Mouse (Mus musculus): ENCODE measurements at regions not wholly inside any gene's neighbourhood (a gene's known extent, or its start where the extent isn't known, plus 50 kb on each side); places are given as distances from the start of the nearest gene placed in this dataset.

DNA sequence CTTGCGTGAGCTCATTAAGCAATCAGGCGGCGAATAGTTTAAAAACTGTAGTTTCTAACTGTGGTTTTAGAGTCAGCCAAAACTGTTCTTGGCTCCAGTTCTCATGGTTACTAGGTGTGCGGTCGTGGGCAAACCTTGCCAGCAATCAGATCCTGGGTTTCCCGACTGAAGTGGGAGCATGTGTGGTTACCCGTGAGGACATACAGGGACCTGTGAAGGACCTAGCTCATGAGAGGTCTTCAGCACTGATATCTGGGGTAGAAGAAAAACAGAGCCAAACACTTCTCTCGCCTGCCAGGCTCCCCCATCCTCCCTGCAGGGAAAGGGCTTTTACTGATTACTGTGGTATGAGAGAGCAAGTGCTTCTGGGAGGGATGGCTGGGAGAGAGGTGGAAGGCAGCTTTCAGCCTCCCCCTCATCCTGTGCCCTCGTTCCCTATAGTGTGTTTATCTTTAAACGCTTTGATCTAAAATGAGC is 230.1 kb downstream of the Fgf9 start:
- no peak for TF ChIP-seq EP300 (IDR thresholded peaks at IDR 0.05; ENCODE audit: low read depth)
- no peak for TF ChIP-seq CTCF (IDR thresholded peaks at IDR 0.05; ENCODE audit: low read depth)
